Mouse (Mus musculus) CH12.LX (cell line): ENCODE measurements around the gene Trat1. TPM values are rescaled to one million over a fixed set of nuclear protein-coding genes. Genes with fewer than 3 reads are reported as not detected.

Experiments
- DNase-seq: peaks from one replicate; pipeline ENCODE4 v3.0.0-alpha.2; 2013; ENCODE audit errors: extremely low read depth
- H3K27ac ChIP-seq: 2 replicates; pipeline ENCODE4 v1.5.1; 2012; ENCODE audit warnings: low read depth, mild to moderate bottlenecking, control low read depth, moderate library complexity; ENCODE audit not compliant: insufficient read depth
- H3K27me3 ChIP-seq: replicated peaks from 2 replicates; pipeline ENCODE3; 2012; ENCODE audit warnings: inconsistent platforms
- H3K36me3 ChIP-seq, 2 experiments: replicated peaks in 1 of 2; 2 replicates each; pipeline versions ENCODE3 to v1.6.1; 2012; ENCODE audit warnings: inconsistent platforms in 1 of 2, low read length in 1 of 2, mild to moderate bottlenecking in 1 of 2, mixed read lengths in 1 of 2, moderate library complexity in 1 of 2; ENCODE audit not compliant: control insufficient read depth in 1 of 2, insufficient read depth in 1 of 2
- H3K4me1 ChIP-seq, 2 experiments: 2 replicates each; pipeline ENCODE4 v1.6.1; 2012; ENCODE audit warnings: inconsistent platforms in 1 of 2, moderate library complexity in 1 of 2; ENCODE audit not compliant: insufficient read depth in 2 of 2, control insufficient read depth in 1 of 2
- H3K4me2 ChIP-seq: 2 replicates; pipeline ENCODE4 v1.6.1; 2012; ENCODE audit warnings: low read depth, mild to moderate bottlenecking, control low read depth; ENCODE audit not compliant: poor library complexity, insufficient read depth, severe bottlenecking
- H3K4me3 ChIP-seq, 3 experiments: fragments of 150-350 bp in 1 of 3; sonication (generic) in 1 of 3; replicated peaks in 1 of 3; 2 replicates each; pipeline versions ENCODE3 to v1.5.1; 2011 to 2012; ENCODE audit warnings: low read depth in 2 of 3, low read length in 2 of 3, mild to moderate bottlenecking in 2 of 3, moderate library complexity in 2 of 3, control low read depth in 1 of 3, improper control_type of control experiment in 1 of 3, inconsistent platforms in 1 of 3, mixed read lengths in 1 of 3; ENCODE audit not compliant: poor library complexity in 1 of 3
- H3K79me2 ChIP-seq: replicated peaks from 2 replicates; pipeline ENCODE4 v1.6.1; 2012; ENCODE audit warnings: mild to moderate bottlenecking, moderate library complexity; ENCODE audit not compliant: control insufficient read depth, poor library complexity, insufficient read depth, severe bottlenecking; ENCODE audit errors: extremely low read depth
- H3K9ac ChIP-seq: 2 replicates; pipeline ENCODE4 v1.6.1; 2012; ENCODE audit warnings: low read depth, mild to moderate bottlenecking, control low read depth, moderate library complexity; ENCODE audit not compliant: insufficient read depth
- H3K9me3 ChIP-seq: replicated peaks from 2 replicates; pipeline ENCODE3; 2012; ENCODE audit warnings: low read length, inconsistent platforms, mixed read lengths
- CTCF ChIP-seq, 2 experiments: IDR thresholded peaks in 1 of 2; conservative IDR thresholded peaks in 1 of 2; 2 replicates each; pipeline ENCODE4 v1.5.1; 2011 to 2012; ENCODE audit warnings: low read depth in 2 of 2, low read length in 2 of 2, improper control_type of control experiment in 1 of 2, inconsistent platforms in 1 of 2, mild to moderate bottlenecking in 1 of 2, moderate library complexity in 1 of 2
- E2F4 ChIP-seq: IDR thresholded peaks from 2 replicates; pipeline ENCODE4 v1.6.1; 2011; ENCODE audit warnings: low read depth, low read length, improper control_type of control experiment; ENCODE audit not compliant: insufficient replicate concordance
- ELF1 ChIP-seq: IDR thresholded peaks from 2 replicates; pipeline ENCODE4 v1.6.1; 2014; ENCODE audit warnings: low read depth, mild to moderate bottlenecking, inconsistent platforms, low read length, improper control_type of control experiment
- MEF2A ChIP-seq: IDR thresholded peaks from 2 replicates; pipeline ENCODE4 v1.6.1; 2014; ENCODE audit warnings: low read depth, mild to moderate bottlenecking, inconsistent platforms, low read length, improper control_type of control experiment, borderline replicate concordance
- NRF1 ChIP-seq: IDR thresholded peaks from 2 replicates; pipeline ENCODE4 v1.6.1; 2014; ENCODE audit warnings: low read depth, mild to moderate bottlenecking, inconsistent platforms, low read length, improper control_type of control experiment, moderate library complexity
- PAX5 ChIP-seq: IDR thresholded peaks from 2 replicates; pipeline ENCODE4 v1.6.1; 2012; ENCODE audit warnings: low read length, inconsistent platforms, mixed read lengths
- POLR2A ChIP-seq: IDR thresholded peaks from 2 replicates; pipeline ENCODE4 v1.6.1; 2011; ENCODE audit warnings: low read depth, mild to moderate bottlenecking, improper control_type of control experiment, low read length
- POLR2AphosphoS2 ChIP-seq: IDR thresholded peaks from 2 replicates; pipeline ENCODE4 v1.6.1; 2011; ENCODE audit warnings: low read depth, low read length, improper control_type of control experiment
- RAD21 ChIP-seq: IDR thresholded peaks from 2 replicates; pipeline ENCODE4 v1.6.1; 2011; ENCODE audit warnings: low read depth, mild to moderate bottlenecking, low read length, improper control_type of control experiment, moderate library complexity
- SIN3A ChIP-seq: IDR thresholded peaks from 2 replicates; pipeline ENCODE4 v1.6.1; 2012; ENCODE audit warnings: low read length, improper control_type of control experiment, inconsistent platforms
- SMC3 ChIP-seq: IDR thresholded peaks from 2 replicates; pipeline ENCODE4 v1.6.1; 2011; ENCODE audit warnings: low read depth, low read length, improper control_type of control experiment
- UBTF ChIP-seq: IDR thresholded peaks from 2 replicates; pipeline ENCODE4 v1.6.1; 2012; ENCODE audit warnings: low read depth, mild to moderate bottlenecking, inconsistent platforms, low read length, improper control_type of control experiment, moderate library complexity
- USF1 ChIP-seq: IDR thresholded peaks from 2 replicates; pipeline ENCODE4 v1.6.1; 2014; ENCODE audit warnings: low read depth, mild to moderate bottlenecking, inconsistent platforms, low read length, improper control_type of control experiment
- ZKSCAN1 ChIP-seq: IDR thresholded peaks from 2 replicates; pipeline ENCODE4 v1.6.1; 2012; ENCODE audit warnings: low read depth, inconsistent platforms, low read length, improper control_type of control experiment, borderline replicate concordance
- ZMIZ1 ChIP-seq: IDR thresholded peaks from 2 replicates; pipeline ENCODE4 v1.6.1; 2012; ENCODE audit warnings: low read depth, mild to moderate bottlenecking, inconsistent platforms, low read length, improper control_type of control experiment
- dilution Hi-C: fragments of 300-500 bp; cut with MboI; formaldehyde crosslinking; loops from 2 replicates; pipeline ENCODE4 v1.14.3; 2020; ENCODE audit warnings: low sequenced_read_pairs; ENCODE audit not compliant: extremely low pct_unique_long_range_greater_than_20kb, extremely low pct_ligation_motif_present
- in situ Hi-C: fragments of 300-500 bp; cut with MboI; formaldehyde crosslinking; loops from 3 replicates; pipeline ENCODE4 v1.14.3; 2019; ENCODE audit warnings: low sequenced_read_pairs, low pct_ligation_motif_present, low pct_unique_long_range_greater_than_20kb, mixed read lengths
- polyA plus RNA-seq: library from polyadenylated mRNA; unstranded; fragments of >175 nt; gene quantifications from 2 replicates; pipeline ENCODE4 v1.2.1, GENCODE M21; 2012; ENCODE audit warnings: low read depth; ENCODE audit not compliant: insufficient read length
- total RNA-seq, 2 experiments: library from RNA; depleted of rRNA; stranded (reverse); fragments of 300-350 nt in 1 of 2; fragments of >200 nt in 1 of 2; gene quantifications; 2 replicates each; pipeline ENCODE4 v1.2.3; 2012 to 2014

Gene Trat1
- total and polyA plus RNA-seq, 3 experiments, result not detected

DNA sequence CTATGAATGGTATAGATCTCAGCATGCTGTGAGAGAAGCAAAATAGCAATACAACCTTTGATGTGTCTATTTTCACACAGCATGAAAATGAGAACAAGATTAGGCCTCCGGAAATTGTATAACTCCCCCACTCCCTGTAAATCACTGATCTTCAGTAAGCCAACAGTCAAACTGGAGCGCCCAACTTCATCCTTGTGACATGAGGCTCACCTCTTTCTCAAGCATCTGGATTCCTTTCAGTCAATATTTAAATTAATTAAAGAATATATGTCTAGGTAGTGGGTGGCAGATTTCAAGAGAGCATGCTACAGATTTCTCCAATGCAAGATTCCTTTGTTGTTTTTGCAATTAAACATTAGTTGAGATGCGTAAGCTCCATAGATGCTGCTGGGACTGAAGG lies 2.6 kb downstream of the Trat1 start:
- H3K4me1 ChIP-seq, result no peaks in the 10 kb centered on the region
- no peaks in the 10 kb centered on the region for H3K79me2 ChIP-seq
- TF ChIP-seq UBTF, result no peak
- no peak for TF ChIP-seq ZMIZ1
- TF ChIP-seq ZKSCAN1, result no peak
- TF ChIP-seq CTCF (conservative IDR thresholded peaks at IDR 0.05 in 1 of 2, IDR thresholded peaks at IDR 0.05 in 1 of 2; ENCODE audit: low read depth in 2 of 2, low read length in 2 of 2), result no peak
- TF ChIP-seq USF1, result no peak
- no peak for TF ChIP-seq POLR2A
- no peaks in the 10 kb centered on the region for H3K27me3 ChIP-seq
- no peak for DNase-seq
- no peaks in the 10 kb centered on the region for H3K36me3 ChIP-seq
- H3K27ac ChIP-seq, result no peak overlapping the region
- in situ Hi-C loops (no loop called here), dilution Hi-C loops (no loop called here)
- H3K9me3 ChIP-seq, result peaks cover 19% of the 10 kb centered on the region
- H3K4me3 ChIP-seq, result no peak overlapping the region
- no peak overlapping the region for H3K4me2 ChIP-seq
- H3K9ac ChIP-seq, result no peak overlapping the region

DNA sequence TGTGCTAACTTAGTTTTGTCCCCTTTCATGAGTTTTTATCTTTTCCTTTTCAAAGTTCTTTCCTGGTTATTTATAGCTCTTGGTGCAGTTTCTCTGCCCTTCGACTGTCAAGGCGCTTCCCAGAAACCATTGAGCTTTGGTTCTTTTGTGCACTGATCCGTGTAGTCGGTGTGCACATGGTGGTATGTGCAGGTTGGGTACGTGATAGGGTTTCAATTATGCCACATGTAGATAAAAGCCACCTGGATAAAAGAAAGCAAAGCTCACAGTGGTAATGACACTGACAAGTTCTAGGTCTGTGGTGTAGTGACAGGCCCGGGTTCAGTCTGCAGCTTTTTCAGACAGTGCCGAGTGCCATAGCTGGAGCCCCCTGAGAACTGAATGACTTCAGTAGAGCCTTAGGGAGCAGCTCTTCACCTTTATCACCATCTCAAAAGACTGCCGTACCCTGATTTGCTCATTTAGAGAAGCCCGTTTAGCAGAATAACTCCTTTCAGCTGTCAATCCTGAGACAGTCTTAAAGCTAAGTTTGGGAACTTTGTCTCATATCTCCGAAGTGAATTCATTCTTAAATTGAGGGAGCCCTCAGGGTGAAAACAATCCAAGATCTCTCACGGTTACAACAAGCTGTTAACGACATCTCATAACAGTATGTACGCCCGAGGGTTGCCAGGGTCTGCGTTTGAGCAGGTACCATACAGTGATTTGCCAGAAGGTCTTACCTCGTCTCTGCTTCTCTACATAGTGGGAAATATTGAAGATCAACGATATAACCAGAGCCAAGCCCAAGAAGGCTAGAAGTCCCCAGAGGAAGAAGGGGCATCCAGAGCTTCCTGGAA lies 11.0 kb downstream of the Trat1 start:
- dilution Hi-C loops, result no loop called here
- Histone ChIP-seq H3K4me1 (peaks cover 0 to 3% of the 10 kb centered on the region in 2 experiments; a peak in 1 of 4 replicates), H3K79me2 (no peaks in the 10 kb centered on the region), H3K36me3 (no peaks in the 10 kb centered on the region), H3K9ac (no peak overlapping the region)
- no peak for DNase-seq
- TF ChIP-seq NRF1, result no peak
- TF ChIP-seq SMC3, result no peak
- TF ChIP-seq, all 38 proteins: peak for 0
- H3K27me3 ChIP-seq, result no peaks in the 10 kb centered on the region
- H3K9me3 ChIP-seq, result peaks cover 38% of the 10 kb centered on the region
- H3K27ac ChIP-seq, result no peak overlapping the region
- in situ Hi-C loops, result no loop called here
- H3K4me2 ChIP-seq, result no peak overlapping the region
- no peak overlapping the region for H3K4me3 ChIP-seq

GRCm38 (mm10) chr16:48750145-48750827 lies 21.5 kb downstream of the Trat1 start:
- Histone ChIP-seq H3K4me3 (no peak overlapping the region), H3K9me3 (peaks cover 14% of the 10 kb centered on the region), H3K36me3 (no peaks in the 10 kb centered on the region)
- TF ChIP-seq SIN3A (no peak), ZKSCAN1 (no peak), POLR2AphosphoS2 (no peak), ELF1 (no peak), RAD21 (no peak), PAX5 (no peak), E2F4 (no peak), MEF2A (no peak), ZMIZ1 (no peak)
- TF ChIP-seq, all 38 proteins: peak for 0
- in situ Hi-C loops (no loop called here), dilution Hi-C loops (no loop called here)
- no peak overlapping the region for H3K4me2 ChIP-seq
- no peak overlapping the region for H3K27ac ChIP-seq
- H3K79me2 ChIP-seq, result no peaks in the 10 kb centered on the region
- no peaks in the 10 kb centered on the region for H3K4me1 ChIP-seq
- H3K27me3 ChIP-seq, result no peaks in the 10 kb centered on the region
- no peak overlapping the region for H3K9ac ChIP-seq
- no peak for DNase-seq
